Mouse (Mus musculus): ENCODE data around the gene Pam.

The Pam gene

DNA sequence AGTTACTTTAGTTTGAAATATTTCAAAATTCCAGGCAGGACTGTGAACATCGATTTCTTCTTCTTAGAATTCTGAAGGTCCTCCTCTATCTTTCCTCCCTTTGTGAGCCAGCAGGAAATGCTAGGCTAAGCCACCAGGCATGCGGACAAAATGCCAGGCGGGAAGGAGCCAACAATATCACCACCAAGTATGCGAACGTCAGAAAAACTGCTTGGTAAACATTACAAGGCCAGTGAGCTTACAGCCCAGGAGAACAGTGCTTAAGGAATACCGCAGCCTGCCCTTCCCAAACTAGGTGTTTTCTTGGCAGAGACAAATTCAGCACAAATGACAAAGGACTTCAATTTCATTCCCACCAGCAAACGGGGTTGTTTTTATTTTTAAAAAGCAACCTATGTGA, 15.8 kb downstream of the Pam start:
- DNase-seq (ENCODE audit: low spot score) = no peak

- DNase-seq (ENCODE audit: low spot score) = no peak
Measured at GRCm38 (mm10) chr1:98078735-98079134, 16.7 kb downstream of the Pam start.

DNA sequence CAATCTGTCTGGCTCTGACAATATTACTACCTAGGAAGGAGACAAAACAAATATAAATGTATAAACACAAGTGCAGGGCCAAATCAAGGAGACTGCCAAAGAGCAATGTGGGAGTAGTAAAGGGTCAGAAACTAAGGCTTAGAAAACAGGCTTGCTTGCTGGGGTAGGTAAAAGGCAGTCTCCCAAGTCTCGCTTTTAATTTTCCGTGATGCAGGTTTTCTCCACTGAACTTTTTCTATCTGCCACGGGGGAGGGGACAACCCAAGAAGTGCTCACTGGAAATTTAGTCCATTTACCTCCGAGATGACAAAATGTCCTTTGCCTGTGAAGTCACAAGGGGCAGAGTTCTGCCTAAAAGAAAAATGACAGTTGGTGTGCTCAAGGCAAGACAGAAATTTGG, 21.6 kb downstream of the Pam start:
- DNase-seq (ENCODE audit: low spot score) = no peak

DNA sequence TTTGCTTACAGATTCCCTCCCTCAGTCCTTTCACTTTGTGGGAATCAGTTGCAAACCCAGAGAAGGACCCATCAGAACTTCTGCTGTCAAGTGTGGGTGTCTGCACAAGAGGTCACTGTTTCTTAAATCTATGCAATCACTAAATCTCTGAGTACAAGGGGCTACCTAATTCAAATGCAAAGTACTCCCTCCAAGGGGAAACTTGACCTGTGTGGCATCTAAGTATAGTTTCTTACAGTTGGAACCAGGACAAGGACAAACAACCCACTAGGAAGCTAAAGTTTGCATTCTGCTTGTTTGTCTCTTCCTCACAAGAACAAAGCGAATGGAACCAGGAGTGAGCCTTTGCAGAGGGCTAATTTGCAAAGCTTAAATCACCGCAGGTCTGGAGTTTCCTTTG, 22.3 kb downstream of the Pam start:
- no peak for DNase-seq (ENCODE audit: low spot score)

DNA sequence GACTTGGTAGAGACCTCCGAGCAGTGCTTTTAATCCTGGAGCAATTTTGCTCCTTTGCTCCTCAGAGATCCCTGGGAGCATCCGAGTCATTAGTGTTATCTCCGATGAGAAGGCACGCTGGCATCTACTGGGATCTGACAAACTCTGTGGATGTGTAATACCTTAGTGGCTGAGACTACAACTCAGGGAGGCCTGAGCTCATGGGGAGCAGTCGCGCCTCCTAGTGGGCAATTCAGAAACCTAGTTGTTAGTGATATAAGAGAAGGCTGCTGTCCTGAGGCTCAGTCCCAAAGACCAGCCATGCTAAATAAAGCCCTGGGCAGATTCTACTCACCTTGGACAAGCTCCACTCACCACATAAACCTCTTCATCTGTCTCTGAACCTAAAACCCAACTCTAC, 23.4 kb downstream of the Pam start:
- DNase-seq (ENCODE audit: low spot score) = peak; percentile 59

GRCm38 (mm10) chr1:98071436-98071835, 24.0 kb downstream of the Pam start:
- no peak for DNase-seq (ENCODE audit: low spot score)

GRCm38 (mm10) chr1:98070743-98071325, 24.6 kb downstream of the Pam start:
- DNase-seq (ENCODE audit: low spot score) = no peak

DNA sequence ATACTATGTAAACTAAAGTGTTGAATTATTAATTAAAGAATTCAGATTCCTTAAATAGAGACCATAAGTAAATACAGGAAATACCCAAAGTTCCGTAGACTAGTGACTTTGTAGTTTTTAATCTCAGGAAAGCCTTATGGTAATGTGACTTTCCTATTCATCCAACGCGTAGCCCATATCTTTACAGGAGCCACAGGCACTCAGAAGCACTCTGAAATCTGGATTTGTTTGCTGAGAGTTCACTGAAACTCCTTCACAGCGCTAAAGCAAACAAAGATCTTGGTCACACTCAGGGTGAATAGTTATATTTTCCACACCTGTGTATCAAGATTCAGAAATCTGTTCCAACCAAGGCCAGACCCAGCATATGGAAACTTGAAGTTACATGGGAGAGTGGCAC, 27.3 kb downstream of the Pam start:
- no peak for DNase-seq (ENCODE audit: low spot score)

GRCm38 (mm10) chr1:98062074-98062473, 33.4 kb downstream of the Pam start:
- no peak for DNase-seq (ENCODE audit: low spot score)

- no peak for DNase-seq (ENCODE audit: low spot score)
Measured at GRCm38 (mm10) chr1:98059401-98059800, 36.0 kb downstream of the Pam start.

DNA sequence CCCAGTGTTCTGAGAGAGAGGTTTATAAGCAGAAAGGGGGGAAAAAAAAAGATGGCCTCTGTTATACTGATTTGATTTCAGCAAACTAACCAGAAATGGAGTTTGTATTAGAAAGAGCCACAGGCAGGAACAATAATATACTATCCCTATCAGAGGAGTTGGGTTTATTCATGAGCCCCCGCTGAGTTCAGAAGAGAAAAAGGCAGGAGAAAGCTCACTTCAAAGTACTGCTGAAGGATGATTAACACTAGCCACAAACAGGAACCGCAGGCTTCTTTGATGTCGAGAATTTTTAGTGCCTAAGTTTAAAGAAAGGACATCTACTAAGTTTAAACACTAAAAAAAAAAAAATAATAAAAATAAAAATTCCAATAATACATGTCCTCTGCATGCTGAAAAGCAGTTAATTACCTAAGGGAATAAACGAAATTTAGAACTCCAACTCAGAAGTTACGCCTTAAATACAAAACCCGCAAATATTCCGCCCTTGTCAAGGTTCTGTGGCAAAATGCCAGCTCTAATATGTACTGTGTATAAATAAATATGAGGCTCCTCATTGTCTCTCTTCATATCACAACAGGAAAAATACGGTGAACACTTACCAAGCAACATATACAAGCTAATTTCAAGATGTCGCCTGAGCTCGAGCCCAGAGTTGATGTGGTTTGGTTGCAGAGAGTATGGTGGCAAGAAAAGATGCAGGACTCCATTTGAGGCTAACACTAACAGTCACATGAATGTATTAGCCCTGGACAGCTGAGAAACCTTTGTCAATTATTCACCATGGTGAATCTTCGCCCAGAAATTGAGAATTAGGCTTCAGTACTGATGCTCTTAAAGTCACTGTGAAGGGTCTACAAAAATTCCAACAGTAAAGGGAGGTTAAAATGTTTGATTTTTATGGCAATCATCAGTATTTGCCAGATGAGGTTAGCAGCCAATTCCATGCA, 38.2 kb downstream of the Pam start:
- DNase-seq (ENCODE audit: low spot score) = no peak

GRCm38 (mm10) chr1:98056277-98056676, 39.2 kb downstream of the Pam start:
- no peak for DNase-seq (ENCODE audit: low spot score)

DNA sequence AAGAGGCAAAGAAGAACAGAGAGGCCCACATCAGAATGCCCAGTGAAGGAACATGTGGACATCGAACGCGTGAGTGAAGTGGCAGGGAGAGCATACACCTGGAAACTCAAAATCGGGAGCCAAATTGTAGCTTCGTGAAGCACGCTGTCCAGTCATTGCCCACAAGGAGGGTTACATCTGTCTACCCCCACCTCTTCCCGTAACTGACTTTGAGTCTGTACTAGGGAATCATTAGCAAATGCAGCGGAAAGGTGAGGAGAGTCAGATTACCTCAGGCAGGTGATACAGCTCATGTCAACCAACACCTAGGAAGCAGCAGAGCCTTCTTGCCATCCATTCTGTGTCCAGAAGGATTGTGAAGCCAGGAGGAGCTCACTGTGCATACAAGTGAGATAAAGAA, 39.9 kb downstream of the Pam start:
- DNase-seq (ENCODE audit: low spot score) = no peak

DNA sequence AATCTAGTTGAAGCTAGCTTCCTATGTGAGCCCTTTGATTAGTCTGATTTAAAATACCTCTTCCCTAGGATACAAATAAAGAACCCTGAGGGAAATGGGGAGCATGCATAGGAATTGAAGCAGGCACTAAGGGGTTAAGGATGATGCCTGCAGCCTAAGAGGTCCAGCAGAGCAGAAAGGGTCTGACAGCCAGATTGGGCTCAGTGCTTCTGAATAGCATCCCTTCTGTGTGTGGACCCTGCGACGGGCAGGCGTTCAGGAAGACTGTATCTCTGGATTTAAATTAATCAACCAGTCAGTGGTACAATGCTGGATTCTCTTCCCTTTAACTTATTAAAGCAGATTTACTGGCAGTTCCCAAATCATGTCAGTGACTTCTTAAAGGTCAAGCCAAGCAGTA, 41.5 kb downstream of the Pam start:
- no peak for DNase-seq (ENCODE audit: low spot score)

DNA sequence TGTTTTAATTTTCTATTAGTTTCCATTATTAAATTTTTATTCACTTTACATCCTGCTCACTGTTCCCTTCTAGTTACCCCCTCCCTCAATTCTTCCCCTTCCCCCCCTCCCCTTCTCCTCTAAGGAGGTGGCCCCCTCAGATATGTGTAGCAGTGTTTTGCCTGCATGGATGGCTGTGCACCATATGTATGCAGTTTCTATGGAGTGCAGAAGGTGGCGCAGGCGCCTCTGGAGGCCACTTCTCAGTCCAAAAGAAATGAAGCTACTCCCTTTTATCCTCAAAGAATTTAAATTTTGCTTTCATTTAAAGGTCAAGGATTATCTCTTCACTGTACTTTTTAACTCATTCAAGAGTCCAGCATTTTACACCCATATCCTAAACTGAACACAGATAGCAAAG, 42.0 kb downstream of the Pam start:
- DNase-seq (ENCODE audit: low spot score) = no peak

GRCm38 (mm10) chr1:98052775-98053174, 42.7 kb downstream of the Pam start:
- no peak for DNase-seq (ENCODE audit: low spot score)

- no peak for DNase-seq (ENCODE audit: low spot score)
Measured at GRCm38 (mm10) chr1:98051039-98051438, 44.4 kb downstream of the Pam start.

GRCm38 (mm10) chr1:98049756-98050155, 45.7 kb downstream of the Pam start:
- no peak for DNase-seq (ENCODE audit: low spot score)

- no peak for DNase-seq (ENCODE audit: low spot score)
Measured at GRCm38 (mm10) chr1:98048218-98048801, 47.1 kb downstream of the Pam start.

DNA sequence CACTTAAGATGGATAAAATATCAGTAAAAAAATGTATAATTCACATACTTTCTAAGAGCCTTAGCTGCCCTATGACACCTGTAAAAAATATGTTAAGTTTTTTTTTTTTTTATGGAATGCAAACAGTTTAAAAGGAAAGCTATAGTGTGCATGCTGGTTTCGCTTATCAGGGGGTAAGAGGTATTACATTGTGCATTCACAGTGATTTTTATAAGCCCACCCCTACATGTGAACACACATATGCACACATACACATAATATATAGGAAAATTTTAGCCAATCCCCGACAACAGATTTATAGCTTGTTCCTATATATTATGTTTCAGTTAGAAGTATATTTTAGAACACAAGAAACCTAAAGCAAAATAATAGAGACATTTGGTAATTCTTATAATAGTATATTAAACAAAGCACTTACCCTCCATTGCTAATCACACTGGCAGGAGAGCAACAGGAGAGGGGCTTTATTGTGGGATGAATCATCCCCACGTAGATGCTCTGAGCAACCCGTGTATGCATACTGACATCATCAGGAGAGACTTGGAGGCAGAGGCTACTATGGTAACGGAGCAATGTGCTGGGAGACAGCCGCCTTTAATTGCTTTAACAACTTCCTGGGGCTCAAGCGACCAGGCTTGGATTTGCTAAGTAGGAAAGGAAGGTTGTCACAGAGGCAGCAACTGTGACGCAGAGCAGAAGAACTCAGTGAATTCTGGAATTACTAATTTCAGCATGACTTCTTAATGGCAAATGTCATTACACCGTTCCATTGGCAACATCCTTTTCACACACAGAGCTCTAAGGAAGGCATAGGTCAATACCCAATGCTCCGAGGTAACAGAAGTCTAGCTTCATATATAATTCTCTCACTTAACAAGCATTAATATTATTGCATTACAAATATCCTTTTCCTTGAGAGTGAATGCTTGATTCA, 47.9 kb downstream of the Pam start:
- DNase-seq (ENCODE audit: low spot score) = no peak

- DNase-seq (ENCODE audit: low spot score) = no peak
Measured at GRCm38 (mm10) chr1:98042425-98042824, 53.0 kb downstream of the Pam start.

GRCm38 (mm10) chr1:98038252-98038651, 57.2 kb downstream of the Pam start:
- DNase-seq (ENCODE audit: low spot score) = no peak
